Mouse (Mus musculus) neural tube, embryonic 12.5 days (tissue): ENCODE measurements around the gene Tnmd. TPM values are rescaled to one million over a fixed set of nuclear protein-coding genes. Genes with fewer than 3 reads are reported as not detected.

ENCODE experiments used
- ATAC-seq: fragments of 200-750 bp; cut with Nextera tagmentation; 2 replicates; pipeline ENCODE4 v1.8.0; 2017; ENCODE audit warnings: low read depth, mild to moderate bottlenecking, moderate TSS enrichment, moderate library complexity; ENCODE audit not compliant: low FRiP score
- H3K27ac ChIP-seq: fragments of 300-500 bp; sonication (generic); 2 replicates; pipeline ENCODE4 v1.5.1; 2016
- H3K27me3 ChIP-seq: fragments of 300-500 bp; sonication (generic); replicated peaks from 2 replicates; pipeline ENCODE4 v1.6.1; 2016; ENCODE audit warnings: mild to moderate bottlenecking
- H3K36me3 ChIP-seq: fragments of 300-500 bp; sonication (generic); 2 replicates; pipeline ENCODE4 v1.6.1; 2016; ENCODE audit warnings: mild to moderate bottlenecking
- H3K4me1 ChIP-seq: fragments of 300-500 bp; sonication (generic); 2 replicates; pipeline ENCODE4 v1.6.1; 2016
- H3K4me2 ChIP-seq: fragments of 300-500 bp; sonication (generic); replicated peaks from 2 replicates; pipeline ENCODE4 v1.6.1; 2016; ENCODE audit warnings: mild to moderate bottlenecking
- H3K4me3 ChIP-seq: fragments of 300-500 bp; sonication (generic); 2 replicates; pipeline ENCODE4 v1.5.1; 2016
- H3K9ac ChIP-seq: fragments of 300-500 bp; sonication (generic); 2 replicates; pipeline ENCODE4 v1.6.1; 2016; ENCODE audit warnings: mild to moderate bottlenecking
- H3K9me3 ChIP-seq: fragments of 300-500 bp; sonication (generic); 2 replicates; pipeline ENCODE4 v1.6.1; 2016; ENCODE audit warnings: mild to moderate bottlenecking
- WGBS: fragments of 180-500 bp; shearing (Covaris S2); methylation state at CpG from one replicate; pipeline ENCODE4 v1.1.7; 2016; 5-methylcytosine and 5-hydroxymethylcytosine counted together
- polyA plus RNA-seq: library from polyadenylated mRNA; unstranded; fragments of >200 nt; fragmentation: Nextera tagmentation; extraction: Ambion mirVana; gene quantifications from 2 replicates; pipeline ENCODE4 v1.2.1, GENCODE M21; 2016

The Tnmd gene
- 2.6 and 2.8 TPM in 2 replicates for polyA plus RNA-seq

DNA sequence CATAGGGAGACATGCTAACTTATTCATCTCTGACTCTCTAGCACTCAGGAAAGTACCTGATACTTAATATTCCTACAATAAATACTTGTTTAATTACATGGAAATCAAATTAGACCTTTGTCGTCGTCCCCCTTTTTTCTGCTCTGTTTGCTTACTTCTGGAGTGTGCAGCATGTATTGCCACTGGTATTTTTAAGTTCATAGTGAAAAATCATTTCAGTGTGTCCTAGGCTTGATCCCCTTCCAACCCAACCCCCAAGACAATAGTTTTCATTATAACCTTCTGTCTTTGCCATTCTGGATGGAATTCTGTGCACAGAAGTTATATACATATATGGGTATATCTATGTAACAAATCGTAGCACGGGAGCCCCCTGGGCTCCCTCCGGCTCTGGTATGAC is at the start of gene Tnmd:
TSS of gene Tnmd (plus strand) at position 301 of the 400 bp plus-strand sequence.
- Histone ChIP-seq H3K4me1 (no peaks in the 10 kb centered on the region), H3K27me3 (no peaks in the 10 kb centered on the region), H3K27ac (no peak within 1 kb of the TSS), H3K9ac (no peak within 1 kb of the TSS), H3K4me3 (no peak within 1 kb of the TSS), H3K9me3 (no peaks in the 10 kb centered on the region), H3K4me2 (no peak within 1 kb of the TSS), H3K36me3 (no peaks in the 10 kb centered on the region)
- WGBS: 78% methylated on average over 5 of the region's 5 CpGs
- ATAC-seq: no peak

DNA sequence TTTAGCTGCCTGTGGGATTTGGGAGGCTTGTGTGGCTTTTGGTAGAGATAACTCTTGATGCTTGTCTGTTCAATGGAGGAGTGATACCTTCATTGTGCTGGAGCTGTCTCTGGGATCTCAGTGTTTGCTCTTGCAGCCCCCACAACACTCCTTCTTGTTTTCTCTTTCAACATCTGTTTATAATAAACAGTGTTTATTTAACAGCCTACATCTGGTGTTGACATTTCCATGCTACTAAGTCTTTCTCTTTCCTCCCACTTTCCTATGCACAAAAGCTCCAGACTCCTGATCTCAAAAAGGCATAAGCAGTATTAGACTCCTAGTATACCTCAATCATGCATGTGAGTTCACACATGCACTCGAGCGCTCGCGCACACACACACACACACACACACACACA is 2.9 kb downstream of the Tnmd start:
- H3K4me1 ChIP-seq: no peaks in the 10 kb centered on the region
- H3K27ac ChIP-seq: no peak overlapping the region
- WGBS: 94% methylated on average over 4 of the region's 4 CpGs
- H3K27me3 ChIP-seq: no peaks in the 10 kb centered on the region
- no peak for ATAC-seq
- H3K4me3 ChIP-seq: no peak overlapping the region
- no peak overlapping the region for H3K4me2 ChIP-seq
- H3K9ac ChIP-seq: no peak overlapping the region
- no peaks in the 10 kb centered on the region for H3K36me3 ChIP-seq
- H3K9me3 ChIP-seq: no peaks in the 10 kb centered on the region

DNA sequence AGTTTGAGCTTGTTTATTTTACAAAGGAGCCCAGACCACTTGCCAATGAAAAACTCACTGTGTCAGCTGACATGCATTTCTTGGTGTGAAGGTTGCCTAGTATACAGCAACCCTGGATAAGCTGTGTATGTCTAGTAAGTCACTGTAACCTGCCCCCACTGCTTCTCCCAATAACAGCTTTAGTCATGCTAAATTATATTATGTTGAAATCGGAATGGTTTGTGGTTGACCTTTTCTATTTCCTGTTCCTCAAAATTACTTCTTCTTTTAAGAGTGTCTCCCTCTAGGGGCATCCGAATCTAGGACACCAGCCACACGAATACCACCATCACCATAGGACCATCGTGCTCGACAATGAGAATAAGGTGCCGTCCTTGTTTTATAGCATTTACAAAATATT is 19.0 kb downstream of the Tnmd start:
- ATAC-seq: no peak

DNA sequence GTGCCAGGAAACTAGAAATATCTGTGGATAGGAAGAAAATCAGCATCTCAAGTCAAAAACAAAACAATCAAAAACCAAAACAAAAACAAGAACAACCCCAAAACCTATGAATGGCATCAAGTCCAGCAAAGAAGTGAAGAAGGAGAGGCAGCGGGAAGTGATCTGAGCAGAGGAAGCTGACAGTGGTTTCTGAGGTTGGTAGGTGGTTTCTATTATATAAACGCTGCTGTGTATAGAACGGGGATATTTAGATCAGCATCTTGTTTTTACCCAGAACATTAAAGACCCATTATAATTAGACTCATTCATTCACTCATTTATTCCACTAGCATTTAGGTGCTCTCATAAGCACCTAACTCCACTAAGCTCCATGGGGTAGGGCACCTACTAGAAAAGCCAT is 36.5 kb downstream of the Tnmd start:
- Histone ChIP-seq H3K36me3 (peaks cover 3% of the 10 kb centered on the region; the same call in 1 of the 2 replicates), H3K9ac (no peak overlapping the region), H3K9me3 (no peaks in the 10 kb centered on the region), H3K4me2 (no peak overlapping the region), H3K4me1 (no peaks in the 10 kb centered on the region), H3K27me3 (no peaks in the 10 kb centered on the region), H3K4me3 (no peak overlapping the region), H3K27ac (no peak overlapping the region)
- ATAC-seq: no peak
- WGBS: 87% methylated on average over 3 of the region's 3 CpGs

More for the DNA sequence above, 19.0 kb downstream of the Tnmd start:
- Histone ChIP-seq H3K4me2 (no peak overlapping the region), H3K4me3 (no peak overlapping the region), H3K27ac (no peak overlapping the region), H3K36me3 (no peaks in the 10 kb centered on the region), H3K9me3 (no peaks in the 10 kb centered on the region), H3K9ac (no peak overlapping the region), H3K27me3 (no peaks in the 10 kb centered on the region), H3K4me1 (no peaks in the 10 kb centered on the region)
- WGBS: 92% methylated on average over 6 of the region's 6 CpGs

DNA sequence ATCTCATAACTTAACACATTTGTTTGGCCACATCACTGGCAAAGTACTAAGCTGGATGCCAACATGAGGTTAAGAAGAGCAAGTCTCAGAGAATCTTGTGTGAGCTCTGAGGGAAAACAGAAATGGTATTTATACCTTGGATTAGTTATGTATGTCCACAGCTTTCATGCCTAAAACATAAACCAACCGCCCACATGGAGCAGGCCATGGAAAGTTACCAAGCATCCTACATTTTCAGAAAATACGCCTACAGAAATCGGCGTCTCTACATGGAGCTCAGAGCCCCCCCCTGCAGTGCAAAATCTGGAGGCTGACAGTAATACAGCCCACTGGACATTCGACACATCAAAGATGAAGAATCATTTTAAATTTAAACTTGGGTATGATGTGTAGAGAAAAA is 37.3 kb downstream of the Tnmd start:
- Histone ChIP-seq H3K27me3 (no peaks in the 10 kb centered on the region), H3K4me2 (no peak overlapping the region), H3K4me1 (no peaks in the 10 kb centered on the region), H3K36me3 (peaks cover 3% of the 10 kb centered on the region; the same call in 1 of the 2 replicates), H3K9me3 (no peaks in the 10 kb centered on the region), H3K9ac (no peak overlapping the region), H3K4me3 (no peak overlapping the region), H3K27ac (no peak overlapping the region)
- ATAC-seq: no peak
- 93% methylated on average over 5 of the region's 5 CpGs for WGBS

DNA sequence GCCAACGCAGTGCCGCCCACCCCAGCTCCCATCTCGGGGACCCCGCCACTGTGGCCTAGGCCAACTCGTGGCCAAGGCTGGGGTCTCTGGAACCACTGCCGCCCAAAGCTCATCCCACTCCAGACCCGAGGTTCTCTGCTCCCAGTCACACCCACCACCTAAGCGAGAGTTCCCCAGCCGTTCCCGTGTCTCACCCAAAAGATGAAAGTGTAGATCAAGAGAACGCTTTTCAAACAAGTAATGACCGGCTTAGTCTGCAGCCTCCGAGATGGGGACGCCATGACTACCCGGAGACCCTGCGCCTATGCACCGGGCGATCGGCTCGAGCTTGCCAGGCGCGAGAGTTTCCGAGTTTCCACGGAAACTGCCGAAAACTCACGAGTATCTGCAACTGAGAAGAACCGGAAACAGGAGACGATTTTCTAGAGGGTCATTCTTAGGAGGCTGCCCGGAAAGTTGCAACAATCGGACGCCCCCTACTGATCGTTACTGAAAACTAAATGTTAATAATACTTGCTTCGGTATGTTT is 47.3 kb downstream of the Tnmd start, which contains the start of gene Tspan6:
TSS of gene Tspan6 (minus strand) at position 416 of the 529 bp plus-strand sequence.
- H3K36me3 ChIP-seq: peaks cover 11% of the 10 kb centered on the region; the same call in 1 of the 2 replicates
- peak within 1 kb of the TSS; percentile 54 for H3K4me2 ChIP-seq
- 0 out of 2 replicates have a peak within 1 kb of the TSS, but pooled peaks have one; percentile 20 for H3K27ac ChIP-seq
- ATAC-seq: peak; percentile 98
- H3K9me3 ChIP-seq: no peaks in the 10 kb centered on the region
- no peaks in the 10 kb centered on the region for H3K4me1 ChIP-seq
- WGBS: 17% methylated on average over 33 of the region's 33 CpGs
- peak within 1 kb of the TSS; percentile 54 for H3K4me3 ChIP-seq
- peak within 1 kb of the TSS; percentile 73 for H3K9ac ChIP-seq
- H3K27me3 ChIP-seq: no peaks in the 10 kb centered on the region

DNA sequence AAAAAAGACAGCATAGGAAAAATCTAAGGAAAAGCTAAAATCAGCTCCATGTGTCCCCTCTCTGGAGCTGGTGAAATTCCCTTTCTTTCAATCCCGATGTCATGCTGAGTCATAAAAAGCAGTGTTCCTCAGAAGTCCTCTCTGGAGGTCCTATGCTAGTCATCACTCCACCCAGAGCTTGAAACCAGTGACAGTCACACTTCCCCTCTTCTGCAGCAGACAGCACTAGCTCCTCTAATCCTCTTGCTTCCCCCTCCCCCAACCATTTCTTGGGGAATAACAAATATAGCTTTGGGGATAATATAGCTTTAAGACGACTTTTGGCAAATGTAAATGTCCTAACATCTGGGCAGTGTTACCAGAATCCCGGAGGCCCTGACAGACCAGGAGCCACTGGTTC is 57.5 kb downstream of the Tnmd start, which contains the start of gene Srpx2:
TSS of gene Srpx2 (plus strand) at position 166 of the 400 bp plus-strand sequence.
- no peaks in the 10 kb centered on the region for H3K9me3 ChIP-seq
- H3K36me3 ChIP-seq: no peaks in the 10 kb centered on the region
- no peak for ATAC-seq
- H3K4me3 ChIP-seq: no peak within 1 kb of the TSS
- H3K4me1 ChIP-seq: no peaks in the 10 kb centered on the region
- no peak within 1 kb of the TSS for H3K9ac ChIP-seq
- no peaks in the 10 kb centered on the region for H3K27me3 ChIP-seq
- H3K27ac ChIP-seq: no peak within 1 kb of the TSS
- 36% methylated on average over 3 of the region's 3 CpGs for WGBS
- no peak within 1 kb of the TSS for H3K4me2 ChIP-seq

DNA sequence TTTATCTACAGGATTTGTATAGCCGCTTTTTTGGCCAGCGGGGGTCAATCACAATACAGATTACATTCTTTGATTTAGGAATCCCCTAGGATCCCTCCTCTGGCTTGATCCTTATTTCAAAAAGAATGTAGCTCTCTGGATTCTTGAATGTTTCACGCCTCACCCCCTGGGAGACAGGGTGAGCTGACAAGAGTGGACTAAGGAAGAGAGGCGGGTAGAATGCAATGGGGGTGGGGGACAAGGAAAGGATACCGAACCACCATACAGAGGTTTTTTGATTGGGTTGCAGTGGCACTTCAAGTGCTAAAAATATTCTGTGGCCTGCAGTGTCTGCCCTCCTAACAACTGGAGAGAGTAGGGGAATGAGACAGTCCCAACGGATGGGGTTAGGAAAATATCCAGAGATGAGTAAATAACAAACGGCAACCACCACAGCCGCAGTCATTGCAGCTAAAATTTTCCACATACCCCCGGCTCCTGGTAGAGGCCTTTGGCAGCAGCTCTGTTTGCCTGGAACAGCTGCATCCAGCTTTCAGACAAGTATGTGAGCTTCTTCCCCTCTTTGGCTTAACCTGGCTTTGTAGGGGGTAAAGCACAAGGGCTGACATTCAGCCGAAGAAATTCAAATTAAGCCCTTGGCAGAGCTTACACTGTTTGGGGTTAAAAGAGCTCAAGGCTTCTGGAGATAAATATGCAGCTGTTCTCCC is 60.8 kb downstream of the Tnmd start:
- no peak for ATAC-seq
- H3K4me2 ChIP-seq: no peak overlapping the region
- no peak overlapping the region for H3K27ac ChIP-seq
- H3K9me3 ChIP-seq: no peaks in the 10 kb centered on the region
- no peaks in the 10 kb centered on the region for H3K27me3 ChIP-seq
- H3K9ac ChIP-seq: no peak overlapping the region
- no peaks in the 10 kb centered on the region for H3K4me1 ChIP-seq
- 49% methylated on average over 10 of the region's 10 CpGs for WGBS
- H3K36me3 ChIP-seq: no peaks in the 10 kb centered on the region
- H3K4me3 ChIP-seq: no peak overlapping the region

DNA sequence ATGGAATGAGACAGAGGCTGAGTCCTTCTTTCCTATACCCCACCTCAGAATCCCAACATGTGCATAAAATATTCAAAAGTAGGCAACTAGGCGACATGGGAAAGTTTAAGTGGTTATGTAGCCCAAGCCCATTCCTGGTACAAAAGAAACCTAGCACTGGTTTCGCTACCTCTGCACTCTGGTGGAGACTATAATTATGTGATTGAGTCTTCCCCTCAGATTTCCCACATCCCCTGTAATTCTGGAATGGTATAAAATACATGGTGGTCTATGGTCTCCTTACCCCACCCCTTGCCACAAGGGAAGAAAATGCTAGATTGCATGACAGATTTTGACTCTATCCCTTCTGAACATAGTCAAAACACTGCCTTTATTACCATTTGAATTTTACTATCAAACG is 62.2 kb downstream of the Tnmd start:
- no peaks in the 10 kb centered on the region for H3K36me3 ChIP-seq
- H3K9me3 ChIP-seq: no peaks in the 10 kb centered on the region
- WGBS: 92% methylated on average over 3 of the region's 3 CpGs
- no peaks in the 10 kb centered on the region for H3K27me3 ChIP-seq
- no peak for ATAC-seq
- H3K4me2 ChIP-seq: no peak overlapping the region
- no peak overlapping the region for H3K4me3 ChIP-seq
- H3K4me1 ChIP-seq: no peaks in the 10 kb centered on the region
- no peak overlapping the region for H3K27ac ChIP-seq
- H3K9ac ChIP-seq: no peak overlapping the region

DNA sequence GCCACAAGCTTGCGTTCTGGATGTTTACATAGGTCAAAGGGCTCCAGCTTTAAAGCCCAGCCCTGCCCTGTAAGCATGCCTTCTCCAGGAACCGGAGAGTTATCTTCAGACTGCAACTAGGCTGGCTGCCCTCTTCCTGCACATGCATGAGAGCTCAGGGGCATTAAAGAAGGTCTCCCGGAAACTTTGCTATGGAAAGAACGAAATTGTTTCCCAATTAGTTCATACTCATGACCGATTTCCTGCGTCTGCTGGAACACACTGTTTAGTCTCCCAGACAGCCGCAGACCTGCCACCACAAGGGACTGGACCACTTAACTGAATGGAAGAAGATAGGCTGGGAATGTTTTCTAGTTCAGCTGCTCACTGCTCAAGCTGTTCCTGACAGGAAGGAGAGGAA is 63.4 kb downstream of the Tnmd start:
- 64% methylated on average over 7 of the region's 7 CpGs for WGBS
- Histone ChIP-seq H3K27ac (no peak overlapping the region), H3K36me3 (no peaks in the 10 kb centered on the region), H3K9me3 (no peaks in the 10 kb centered on the region), H3K9ac (no peak overlapping the region), H3K4me3 (no peak overlapping the region), H3K4me2 (no peak overlapping the region), H3K27me3 (no peaks in the 10 kb centered on the region), H3K4me1 (no peaks in the 10 kb centered on the region)
- ATAC-seq: no peak
